Mouse (Mus musculus): ENCODE results near the gene Ext2. TPM values are rescaled to one million over a fixed set of nuclear protein-coding genes. Genes with fewer than 3 reads are reported as not detected.

Gene Ext2
- polyA plus RNA-seq, 1 experiment from 2014 or later: 60.3 TPM

DNA sequence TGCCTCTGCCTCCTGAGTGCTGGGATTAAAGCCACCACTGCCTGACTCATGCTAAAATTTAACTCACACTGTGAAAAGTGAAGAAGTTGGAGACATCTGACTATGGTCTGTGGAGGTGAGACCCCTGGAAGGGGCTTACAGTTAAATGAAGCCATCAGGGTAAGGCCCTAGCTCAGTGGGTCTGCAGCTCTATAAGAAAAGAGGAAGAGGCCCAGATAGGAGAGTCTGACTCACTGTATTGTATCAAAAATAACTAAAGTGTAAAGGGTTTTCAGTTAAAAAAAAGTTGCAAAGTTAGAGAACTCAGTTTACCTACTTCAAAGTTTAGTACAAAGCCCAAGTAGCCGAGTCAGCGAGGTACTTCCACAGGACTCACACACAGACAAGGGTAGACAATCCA is 19.4 kb downstream of the Ext2 start:
- H3K4me1 ChIP-seq (ENCODE audit: control insufficient read depth, insufficient read depth, low read length): peaks cover 5% of the 10 kb centered on the region; the same call in 1 of the 2 replicates
- no peak overlapping the region for H3K9ac ChIP-seq (ENCODE audit: low read depth, low read length)
- H3K4me2 ChIP-seq: no peak overlapping the region
- peaks cover 17% of the 10 kb centered on the region for H3K36me3 ChIP-seq (ENCODE audit: control insufficient read depth, insufficient read depth, low read length)
- no peak overlapping the region for H3K27ac ChIP-seq (ENCODE audit: low read depth, low read length)
- H3K27me3 ChIP-seq (ENCODE audit: control insufficient read depth, insufficient read depth, low read length): no peaks in the 10 kb centered on the region
- no peak overlapping the region for H3K4me3 ChIP-seq (ENCODE audit: low read depth, low read length)
- 92% methylated on average over 2 of the region's 2 CpGs for WGBS (ENCODE audit: insufficient replicate concordance)
- H3K9me3 ChIP-seq (replicated peaks; ENCODE audit: control insufficient read depth, low read length): no peaks in the 10 kb centered on the region
- no peak for ATAC-seq (replicated peaks; ENCODE audit: insufficient number of reproducible peaks, low FRiP score, low TSS enrichment)

DNA sequence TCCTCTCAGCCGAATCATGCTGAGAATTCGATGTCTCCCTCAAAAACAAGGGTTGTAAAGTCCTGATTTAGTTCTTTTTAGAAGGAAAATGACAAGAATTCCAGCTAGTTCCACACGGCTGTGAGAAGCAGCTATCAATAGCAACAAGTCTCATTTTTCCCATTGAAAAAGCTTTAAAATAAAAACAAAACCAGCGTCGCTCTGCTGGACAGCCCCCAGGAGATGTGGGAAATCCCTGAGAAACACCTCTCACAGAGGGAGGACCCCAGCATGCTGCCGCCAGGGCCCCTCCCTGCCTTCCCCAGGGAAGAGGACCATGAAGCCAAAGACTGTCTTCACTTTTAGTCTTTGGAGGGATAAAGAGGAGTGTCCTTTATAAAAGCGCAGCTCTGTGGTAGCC is 21.3 kb downstream of the Ext2 start:
- H3K36me3 ChIP-seq (ENCODE audit: control insufficient read depth, insufficient read depth, low read length): peaks cover 15% of the 10 kb centered on the region
- 81% methylated on average over 7 of the region's 7 CpGs for WGBS (ENCODE audit: insufficient replicate concordance)

DNA sequence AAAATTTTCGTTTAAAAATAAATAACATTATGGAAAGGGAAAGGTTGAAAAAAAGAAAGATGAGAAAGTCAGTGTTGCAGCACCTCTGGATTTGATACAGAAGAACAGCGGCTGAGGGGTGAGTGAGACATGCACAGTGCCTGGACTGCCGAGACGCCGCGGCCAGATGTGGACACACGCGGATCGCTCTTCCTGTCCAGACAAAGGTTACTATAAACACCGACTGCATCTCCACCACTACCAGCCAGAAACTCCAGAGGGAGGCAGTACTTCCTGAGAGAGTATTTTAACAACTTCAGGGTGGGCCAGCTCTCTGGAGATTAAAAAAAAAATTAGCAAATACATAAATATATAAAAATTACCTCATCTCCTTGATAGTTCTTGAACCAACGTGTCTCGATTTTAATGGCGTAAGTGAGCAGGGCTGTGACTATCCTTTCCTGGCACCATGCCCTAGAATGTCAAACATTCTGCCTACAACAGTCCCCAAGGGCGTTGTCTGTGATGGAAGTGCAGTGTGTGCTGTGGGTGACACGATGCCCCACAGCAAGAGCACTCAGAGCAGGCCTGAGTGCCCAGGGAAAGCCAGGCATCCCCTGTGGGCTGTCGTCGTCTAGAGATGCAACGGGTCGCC is 25.1 kb downstream of the Ext2 start:
- Histone ChIP-seq H3K9me3 (replicated peaks; ENCODE audit: control insufficient read depth, low read length) (no peaks in the 10 kb centered on the region), H3K4me3 (ENCODE audit: low read depth, low read length) (no peak overlapping the region), H3K27me3 (ENCODE audit: control insufficient read depth, insufficient read depth, low read length) (no peaks in the 10 kb centered on the region), H3K4me2 (no peak overlapping the region), H3K36me3 (ENCODE audit: control insufficient read depth, insufficient read depth, low read length) (peaks cover 13% of the 10 kb centered on the region), H3K9ac (ENCODE audit: low read depth, low read length) (no peak overlapping the region), H3K4me1 (ENCODE audit: control insufficient read depth, insufficient read depth, low read length) (peaks cover 4% of the 10 kb centered on the region; the same call in 1 of the 2 replicates), H3K27ac (ENCODE audit: low read depth, low read length) (no peak overlapping the region)
- WGBS (ENCODE audit: insufficient replicate concordance): 75% methylated on average over 19 of the region's 19 CpGs
- ATAC-seq (replicated peaks; ENCODE audit: insufficient number of reproducible peaks, low FRiP score, low TSS enrichment): no peak

More for the DNA sequence above, 21.3 kb downstream of the Ext2 start:
- Histone ChIP-seq H3K4me1 (ENCODE audit: control insufficient read depth, insufficient read depth, low read length) (peaks cover 9% of the 10 kb centered on the region), H3K4me3 (ENCODE audit: low read depth, low read length) (no peak overlapping the region), H3K9me3 (replicated peaks; ENCODE audit: control insufficient read depth, low read length) (no peaks in the 10 kb centered on the region), H3K9ac (ENCODE audit: low read depth, low read length) (no peak overlapping the region), H3K4me2 (no peak overlapping the region), H3K27ac (ENCODE audit: low read depth, low read length) (no peak overlapping the region), H3K27me3 (ENCODE audit: control insufficient read depth, insufficient read depth, low read length) (no peaks in the 10 kb centered on the region)
- ATAC-seq (replicated peaks; ENCODE audit: insufficient number of reproducible peaks, low FRiP score, low TSS enrichment): no peak

DNA sequence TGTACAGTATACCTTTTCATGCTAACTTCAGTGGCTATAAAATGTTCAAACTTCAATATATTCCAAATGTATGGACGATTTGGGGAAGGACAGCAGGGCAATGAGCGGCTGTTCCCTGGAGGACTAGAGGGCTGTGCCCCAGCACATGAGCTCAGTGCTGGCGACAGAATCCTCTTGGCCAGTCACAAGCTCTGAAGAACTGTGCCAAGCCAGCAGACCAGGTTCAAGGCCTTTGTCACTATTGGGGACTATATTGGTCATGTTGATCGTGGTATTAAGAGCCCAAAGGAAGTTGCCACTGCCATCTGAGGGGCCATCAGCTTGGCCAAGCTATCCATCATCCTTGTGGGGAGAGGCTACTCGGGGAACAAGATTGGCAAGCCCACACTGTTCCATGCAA is 28.0 kb downstream of the Ext2 start:
- Histone ChIP-seq H3K9me3 (replicated peaks; ENCODE audit: control insufficient read depth, low read length) (no peaks in the 10 kb centered on the region), H3K4me3 (ENCODE audit: low read depth, low read length) (no peak overlapping the region), H3K9ac (ENCODE audit: low read depth, low read length) (no peak overlapping the region), H3K27ac (ENCODE audit: low read depth, low read length) (no peak overlapping the region), H3K4me1 (ENCODE audit: control insufficient read depth, insufficient read depth, low read length) (peaks cover 7% of the 10 kb centered on the region), H3K36me3 (ENCODE audit: control insufficient read depth, insufficient read depth, low read length) (peaks cover 13% of the 10 kb centered on the region), H3K4me2 (no peak overlapping the region), H3K27me3 (ENCODE audit: control insufficient read depth, insufficient read depth, low read length) (no peaks in the 10 kb centered on the region)
- WGBS (ENCODE audit: insufficient replicate concordance): 81% methylated on average over 5 of the region's 5 CpGs
- no peak for ATAC-seq (replicated peaks; ENCODE audit: insufficient number of reproducible peaks, low FRiP score, low TSS enrichment)

DNA sequence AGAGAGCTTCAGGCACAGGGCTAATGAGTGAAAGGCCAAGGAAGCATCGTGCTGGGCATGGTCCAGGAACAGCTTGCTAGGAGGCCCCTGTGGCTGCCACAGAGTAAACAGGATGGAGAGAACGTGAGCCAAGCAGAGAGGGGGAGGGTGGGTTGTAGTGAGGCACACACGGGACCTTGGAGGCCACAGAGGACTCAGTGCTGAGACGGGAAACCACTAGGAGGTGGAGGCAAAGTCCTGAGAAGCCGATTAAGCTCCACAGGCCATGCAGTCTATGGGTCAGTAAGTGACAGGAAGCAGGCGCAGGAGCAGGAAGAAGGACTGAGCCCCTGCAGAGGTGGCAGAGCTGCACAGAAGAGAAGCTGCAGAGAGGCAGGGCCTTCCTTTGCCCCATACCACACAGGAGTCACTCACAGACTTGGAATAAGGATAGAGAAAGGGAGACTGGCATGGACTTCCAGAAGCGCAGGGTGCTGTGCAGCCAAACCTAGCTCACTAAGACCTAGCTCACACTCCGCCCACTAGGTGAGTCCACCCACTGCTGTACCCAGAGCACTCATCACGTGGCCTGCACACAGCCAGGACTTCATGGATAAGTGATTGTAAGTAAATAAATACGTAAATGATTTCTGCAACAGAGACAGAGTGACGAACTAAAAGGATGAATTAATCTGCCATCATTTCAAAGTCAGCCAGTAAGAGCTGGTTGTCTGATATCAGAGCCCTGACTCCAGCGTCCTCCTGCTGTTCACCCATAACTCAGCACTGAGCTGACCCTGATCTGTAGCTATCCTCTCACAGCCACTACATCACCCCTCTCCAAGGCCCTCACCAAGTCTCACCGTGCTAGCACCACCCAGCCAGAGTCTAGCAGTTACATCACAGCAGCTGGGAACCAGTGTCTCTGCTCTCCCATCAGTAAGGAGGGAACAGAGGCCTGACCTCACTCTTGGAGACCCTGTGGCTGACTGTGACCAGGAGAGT is 30.6 kb downstream of the Ext2 start:
- Histone ChIP-seq H3K27ac (ENCODE audit: low read depth, low read length) (peak overlapping the region; percentile 42), H3K9me3 (replicated peaks; ENCODE audit: control insufficient read depth, low read length) (no peaks in the 10 kb centered on the region), H3K4me2 (no peak overlapping the region), H3K27me3 (ENCODE audit: control insufficient read depth, insufficient read depth, low read length) (no peaks in the 10 kb centered on the region), H3K9ac (ENCODE audit: low read depth, low read length) (0 out of 2 replicates have a peak overlapping the region, but pooled peaks have one; percentile 23), H3K4me3 (ENCODE audit: low read depth, low read length) (no peak overlapping the region), H3K4me1 (ENCODE audit: control insufficient read depth, insufficient read depth, low read length) (peaks cover 3% of the 10 kb centered on the region; the same call in 1 of the 2 replicates), H3K36me3 (ENCODE audit: control insufficient read depth, insufficient read depth, low read length) (peaks cover 14% of the 10 kb centered on the region)
- 41% methylated on average over 13 of the region's 13 CpGs for WGBS (ENCODE audit: insufficient replicate concordance)
- peak; percentile 77; the same call in 1 of the 2 replicates for ATAC-seq (replicated peaks; ENCODE audit: insufficient number of reproducible peaks, low FRiP score, low TSS enrichment)

DNA sequence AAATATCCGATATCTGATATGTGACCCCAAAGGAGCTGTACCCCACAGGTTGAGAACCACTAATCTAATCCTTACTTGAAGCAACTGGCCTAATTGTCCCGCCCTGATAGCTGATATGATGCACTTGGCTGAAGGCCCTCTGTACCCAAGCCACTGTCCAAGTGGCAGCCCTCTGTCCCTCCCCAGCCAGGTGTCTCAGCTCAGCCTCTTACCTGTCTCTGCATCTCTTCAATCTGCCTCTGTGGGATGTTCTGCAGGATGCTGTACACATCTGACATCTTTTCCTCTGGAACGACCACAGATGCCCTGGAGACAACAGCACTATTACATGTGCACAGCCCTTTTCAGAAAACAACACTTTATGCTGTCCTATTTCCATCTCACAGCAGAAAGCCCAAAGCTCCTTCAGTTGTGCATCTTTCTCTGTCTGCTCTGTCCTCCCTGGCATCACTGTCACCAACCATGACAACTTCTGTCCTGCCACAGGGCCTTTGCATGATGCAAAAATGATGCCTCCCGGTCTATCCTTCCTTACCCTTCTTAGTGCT is 31.5 kb downstream of the Ext2 start:
- 85% methylated on average over 4 of the region's 4 CpGs for WGBS (ENCODE audit: insufficient replicate concordance)
- no peak for ATAC-seq (replicated peaks; ENCODE audit: insufficient number of reproducible peaks, low FRiP score, low TSS enrichment)
- Histone ChIP-seq H3K27ac (ENCODE audit: low read depth, low read length) (peak overlapping the region; percentile 42; the same call in 1 of the 2 replicates), H3K4me3 (ENCODE audit: low read depth, low read length) (no peak overlapping the region), H3K9me3 (replicated peaks; ENCODE audit: control insufficient read depth, low read length) (no peaks in the 10 kb centered on the region), H3K9ac (ENCODE audit: low read depth, low read length) (no peak overlapping the region), H3K27me3 (ENCODE audit: control insufficient read depth, insufficient read depth, low read length) (no peaks in the 10 kb centered on the region), H3K36me3 (ENCODE audit: control insufficient read depth, insufficient read depth, low read length) (peaks cover 12% of the 10 kb centered on the region), H3K4me2 (no peak overlapping the region), H3K4me1 (ENCODE audit: control insufficient read depth, insufficient read depth, low read length) (peaks cover 3% of the 10 kb centered on the region; the same call in 1 of the 2 replicates)

DNA sequence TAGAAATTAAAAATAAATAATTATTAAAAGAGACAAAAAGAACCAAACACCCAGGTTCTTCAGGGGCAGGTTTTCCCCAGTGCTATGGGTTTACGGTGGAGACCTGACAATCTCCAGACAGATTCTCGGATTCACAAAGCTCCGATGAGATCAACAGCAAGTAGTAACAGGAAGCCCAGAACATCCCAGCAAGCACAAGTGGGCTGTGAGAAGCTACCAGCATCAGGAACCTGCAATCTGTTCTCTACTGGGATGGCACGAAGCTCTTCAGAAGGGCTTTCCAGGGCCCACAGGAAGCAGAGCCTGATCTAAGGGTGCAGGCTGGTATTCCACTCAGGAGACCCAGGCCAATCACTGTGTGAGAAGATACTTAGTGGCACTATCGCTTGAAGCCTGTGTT is 33.8 kb downstream of the Ext2 start:
- H3K27me3 ChIP-seq (ENCODE audit: control insufficient read depth, insufficient read depth, low read length): no peaks in the 10 kb centered on the region
- WGBS (ENCODE audit: insufficient replicate concordance): 70% methylated on average over 5 of the region's 5 CpGs
- H3K4me2 ChIP-seq: no peak overlapping the region
- H3K27ac ChIP-seq (ENCODE audit: low read depth, low read length): no peak overlapping the region
- no peak overlapping the region for H3K9ac ChIP-seq (ENCODE audit: low read depth, low read length)
- peaks cover 3% of the 10 kb centered on the region; the same call in 1 of the 2 replicates for H3K4me1 ChIP-seq (ENCODE audit: control insufficient read depth, insufficient read depth, low read length)
- ATAC-seq (replicated peaks; ENCODE audit: insufficient number of reproducible peaks, low FRiP score, low TSS enrichment): no peak
- H3K36me3 ChIP-seq (ENCODE audit: control insufficient read depth, insufficient read depth, low read length): 0 out of 2 replicates have a peak, but pooled peaks cover 3% of the 10 kb centered on the region
- H3K4me3 ChIP-seq (ENCODE audit: low read depth, low read length): no peak overlapping the region
- no peaks in the 10 kb centered on the region for H3K9me3 ChIP-seq (replicated peaks; ENCODE audit: control insufficient read depth, low read length)

DNA sequence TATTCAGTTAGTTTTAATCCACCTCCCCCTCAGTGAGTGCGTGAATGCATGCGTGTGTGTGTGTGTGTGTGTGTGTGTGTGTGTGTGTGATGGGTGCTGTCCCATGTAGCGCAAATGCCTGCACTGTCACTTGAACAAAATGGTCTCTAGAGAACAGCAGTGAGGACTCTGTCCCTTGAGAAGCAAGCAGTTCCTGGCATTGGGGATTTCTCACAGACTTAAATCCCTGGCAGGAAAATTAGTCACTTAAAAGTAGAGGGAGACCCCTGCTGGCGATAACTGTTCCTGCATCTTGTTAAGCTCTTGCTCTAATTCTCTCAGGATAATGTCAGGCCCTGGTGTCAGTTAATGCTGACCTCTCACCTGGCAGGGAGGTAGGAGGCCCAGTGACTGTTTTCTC is 36.2 kb downstream of the Ext2 start:
- ATAC-seq (replicated peaks; ENCODE audit: insufficient number of reproducible peaks, low FRiP score, low TSS enrichment): peak; percentile 22; the same call in 1 of the 2 replicates
- Histone ChIP-seq H3K4me2 (no peak overlapping the region), H3K27ac (ENCODE audit: low read depth, low read length) (no peak overlapping the region), H3K9me3 (replicated peaks; ENCODE audit: control insufficient read depth, low read length) (no peaks in the 10 kb centered on the region), H3K4me3 (ENCODE audit: low read depth, low read length) (no peak overlapping the region), H3K36me3 (ENCODE audit: control insufficient read depth, insufficient read depth, low read length) (0 out of 2 replicates have a peak, but pooled peaks cover 3% of the 10 kb centered on the region), H3K4me1 (ENCODE audit: control insufficient read depth, insufficient read depth, low read length) (no peaks in the 10 kb centered on the region; the same call in 1 of the 2 replicates), H3K27me3 (ENCODE audit: control insufficient read depth, insufficient read depth, low read length) (no peaks in the 10 kb centered on the region), H3K9ac (ENCODE audit: low read depth, low read length) (no peak overlapping the region)
- WGBS (ENCODE audit: insufficient replicate concordance): 56% methylated on average over 4 of the region's 4 CpGs

All from heart, embryonic 11.5 days (tissue).